Mouse (Mus musculus) forebrain, postnatal 0 days (tissue): ENCODE results near the gene Magi2. TPM values are rescaled to one million over a fixed set of nuclear protein-coding genes. Genes with fewer than 3 reads are reported as not detected.
"Not testable (repeated sequence)": the region's sequence is repeated elsewhere in the genome, so short reads cannot be mapped to it uniquely, and the experiment has no call there.

Source experiments
- ATAC-seq: fragments of 200-750 bp; cut with Nextera tagmentation; 2 replicates; pipeline ENCODE4 v1.8.0; 2017; ENCODE audit warnings: mild to moderate bottlenecking, moderate library complexity
- DNase-seq: peaks from one replicate; pipeline ENCODE4 v3.0.0-alpha.2; 2015
- H3K27ac ChIP-seq: fragments of 300-500 bp; sonication (generic); 2 replicates; pipeline ENCODE4 v1.5.1; 2014; ENCODE audit warnings: low read depth, mild to moderate bottlenecking, antibody characterized with exemption, low read length, moderate library complexity, mixed read lengths
- H3K27me3 ChIP-seq: fragments of 300-500 bp; sonication (generic); 2 replicates; pipeline ENCODE4 v1.6.1; 2014; ENCODE audit warnings: mild to moderate bottlenecking, low read length, mixed read lengths; ENCODE audit not compliant: insufficient read depth
- H3K36me3 ChIP-seq: fragments of 300-500 bp; sonication (generic); 2 replicates; pipeline ENCODE4 v1.6.1; 2014; ENCODE audit warnings: mild to moderate bottlenecking, moderate library complexity; ENCODE audit not compliant: insufficient read depth
- H3K4me1 ChIP-seq: fragments of 300-500 bp; sonication (generic); 2 replicates; pipeline ENCODE4 v1.6.1; 2014; ENCODE audit warnings: antibody characterized with exemption; ENCODE audit not compliant: insufficient read depth
- H3K4me2 ChIP-seq: fragments of 300-500 bp; sonication (generic); 2 replicates; pipeline ENCODE4 v1.6.1; 2014; ENCODE audit warnings: low read depth, mild to moderate bottlenecking, moderate library complexity
- H3K4me3 ChIP-seq: fragments of 300-500 bp; sonication (generic); 2 replicates; pipeline ENCODE4 v1.5.1; 2014; ENCODE audit warnings: low read depth, low read length, mixed read lengths
- H3K9ac ChIP-seq: fragments of 300-500 bp; sonication (generic); 2 replicates; pipeline ENCODE4 v1.6.1; 2014; ENCODE audit warnings: mild to moderate bottlenecking
- H3K9me3 ChIP-seq: fragments of 300-500 bp; sonication (generic); 2 replicates; pipeline ENCODE4 v1.6.1; 2016; ENCODE audit warnings: low read length
- CTCF ChIP-seq: sonication (generic); IDR thresholded peaks from 2 replicates; pipeline ENCODE4 v1.5.1; 2016; ENCODE audit warnings: antibody characterized with exemption, control low read depth, low read depth
- WGBS: fragments of 180-500 bp; shearing (Covaris S2); extraction: QIAGEN DNeasy Blood & Tissue Kit; methylation state at CpG from one replicate; pipeline ENCODE4 v1.1.7; 2014; 5-methylcytosine and 5-hydroxymethylcytosine counted together
- polyA plus RNA-seq: library from polyadenylated mRNA; unstranded; fragments of >200 nt; fragmentation: Nextera tagmentation; extraction: Ambion mirVana; gene quantifications from 2 replicates; pipeline ENCODE4 v1.2.1, GENCODE M21; 2015
- total RNA-seq: library from RNA; depleted of rRNA; stranded (reverse); fragments of >200 nt; gene quantifications from 2 replicates; pipeline ENCODE4 v1.2.3, GENCODE M21; 2014

The Magi2 gene
- total and polyA plus RNA-seq, 2 experiments from 2014 or later: 17.0 to 62.6 TPM

GRCm38 (mm10) chr5:20703304-20703700, 1476.5 kb downstream of the Magi2 start:
- peak overlapping the region; percentile 98 for H3K27ac ChIP-seq
- H3K4me2 ChIP-seq: peak overlapping the region; percentile 91
- peak overlapping the region; percentile 62; the same call in 1 of the 2 replicates for H3K4me3 ChIP-seq
- H3K9me3 ChIP-seq: no peaks in the 10 kb centered on the region
- no peak overlapping the region for H3K9ac ChIP-seq
- no peaks in the 10 kb centered on the region for H3K27me3 ChIP-seq
- TF ChIP-seq CTCF: no peak
- ATAC-seq (no peak), DNase-seq (no peak)
- 26% methylated on average over 5 of the region's 5 CpGs for WGBS
- H3K36me3 ChIP-seq: no peaks in the 10 kb centered on the region
- H3K4me1 ChIP-seq: no peaks in the 10 kb centered on the region; the same call in 1 of the 2 replicates

GRCm38 (mm10) chr5:20703971-20704575, 1477.2 kb downstream of the Magi2 start:
- no peak for TF ChIP-seq CTCF
- no peak for DNase-seq
- 89% methylated on average over 13 of the region's 13 CpGs for WGBS

GRCm38 (mm10) chr5:20704886-20705285, 1478.0 kb downstream of the Magi2 start:
- H3K27me3 ChIP-seq: no peaks in the 10 kb centered on the region
- no peak overlapping the region for H3K4me2 ChIP-seq
- H3K27ac ChIP-seq: no peak overlapping the region
- H3K9ac ChIP-seq: no peak overlapping the region
- no peak overlapping the region for H3K4me3 ChIP-seq
- 68% methylated on average over 4 of the region's 4 CpGs for WGBS
- TF ChIP-seq CTCF: no peak
- DNase-seq (no peak), ATAC-seq (no peak)
- no peaks in the 10 kb centered on the region for H3K9me3 ChIP-seq
- no peaks in the 10 kb centered on the region for H3K36me3 ChIP-seq
- no peaks in the 10 kb centered on the region; the same call in 1 of the 2 replicates for H3K4me1 ChIP-seq

More at GRCm38 (mm10) chr5:20703971-20704575, 1477.2 kb downstream of the Magi2 start:
- H3K4me3 ChIP-seq: no peak overlapping the region
- H3K4me1 ChIP-seq: no peaks in the 10 kb centered on the region; the same call in 1 of the 2 replicates
- no peak overlapping the region for H3K9ac ChIP-seq
- no peak overlapping the region for H3K27ac ChIP-seq
- no peak for ATAC-seq
- no peak overlapping the region for H3K4me2 ChIP-seq
- no peaks in the 10 kb centered on the region for H3K36me3 ChIP-seq
- no peaks in the 10 kb centered on the region for H3K27me3 ChIP-seq
- H3K9me3 ChIP-seq: no peaks in the 10 kb centered on the region

- not testable (repeated sequence) for DNase-seq, H3K4me2 ChIP-seq, ATAC-seq, H3K27ac ChIP-seq, H3K9ac ChIP-seq, H3K27me3 ChIP-seq, H3K36me3 ChIP-seq, H3K4me1 ChIP-seq, H3K9me3 ChIP-seq, H3K4me3 ChIP-seq
- 91% methylated on average over 8 of the region's 18 CpGs for WGBS
Observed at GRCm38 (mm10) chr5:20706322-20707282, 1479.8 kb downstream of the Magi2 start.

GRCm38 (mm10) chr5:20710845-20711244, 1484.0 kb downstream of the Magi2 start:
- not testable (repeated sequence) for H3K36me3 ChIP-seq, H3K4me3 ChIP-seq, H3K27me3 ChIP-seq, H3K27ac ChIP-seq, DNase-seq, ATAC-seq, H3K4me1 ChIP-seq, H3K4me2 ChIP-seq, H3K9me3 ChIP-seq, H3K9ac ChIP-seq
- WGBS: 90% methylated on average over 6 of the region's 6 CpGs

GRCm38 (mm10) chr5:20714619-20715018, 1487.8 kb downstream of the Magi2 start:
- not testable (repeated sequence) for ATAC-seq, H3K4me1 ChIP-seq, H3K9me3 ChIP-seq, H3K36me3 ChIP-seq, DNase-seq, H3K27me3 ChIP-seq, H3K4me3 ChIP-seq, H3K4me2 ChIP-seq, H3K9ac ChIP-seq, H3K27ac ChIP-seq
- WGBS: 84% methylated on average over 1 of the region's 1 CpGs

- 95% methylated on average over 6 of the region's 6 CpGs for WGBS
- H3K4me3 ChIP-seq, H3K4me2 ChIP-seq, H3K9ac ChIP-seq, H3K36me3 ChIP-seq, ATAC-seq, H3K9me3 ChIP-seq, H3K27me3 ChIP-seq, DNase-seq, H3K4me1 ChIP-seq, H3K27ac ChIP-seq: not testable (repeated sequence)
Observed at GRCm38 (mm10) chr5:20715980-20716379, 1489.1 kb downstream of the Magi2 start.
